Mouse (Mus musculus): Measurements from ENCODE around the gene Sub1.

- TF ChIP-seq CTCF (IDR thresholded peaks at IDR 0.05; ENCODE audit: extremely low read depth, insufficient read depth, low read length) (no peak), POLR2A (IDR thresholded peaks at IDR 0.05; ENCODE audit: extremely low read depth, insufficient read depth, low read length) (no peak)
Observed at GRCm38 (mm10) chr15:11978175-11978574, 18.6 kb downstream of the Sub1 start.
